Comparison of ENCODE assay signal across 8 mouse cellular contexts in genomic region chr16:38632147-38632546, GRCm38 (mm10).
DNase-seq lines count a peak whose midpoint lies in the region; ATAC-seq and TF ChIP-seq lines count a peak whose summit lies in the region.

No protein-coding gene starts in this region.

- H3K4me2 ChIP-seq in hindbrain, embryonic 11.5 days (replicated peaks; ENCODE audit: low read depth, low read length): no peak overlapping the region
- H3K4me2 ChIP-seq in hindbrain, embryonic 13.5 days: no peak overlapping the region

- DNase-seq in hindbrain, embryonic 11.5 days (ENCODE audit: low spot score): peak; percentile 61
- DNase-seq in brain, adult 2 months (ENCODE audit: low read depth, low spot score): peak; percentile 41
- no peak for DNase-seq in heart, embryonic 10.5 days (ENCODE audit: low spot score)
- DNase-seq in layer of hippocampus, postnatal 36 days: peak; percentile 35 to 41
- peak; percentile 41 to 59 for DNase-seq in monocyte, adult 2 months (ENCODE audit: low read depth in 1 of 2, low spot score in 2 of 2)
- DNase-seq in thymus, postnatal 0 days (ENCODE audit: low spot score): peak; percentile 66

- ATAC-seq in hindbrain, embryonic 11.5 days (ENCODE audit: low FRiP score): no peak
- ATAC-seq in hindbrain, embryonic 13.5 days (ENCODE audit: low FRiP score): no peak

- H3K9ac ChIP-seq in hindbrain, embryonic 11.5 days (ENCODE audit: low read depth, low read length): no peak overlapping the region
- H3K9ac ChIP-seq in hindbrain, embryonic 13.5 days: no peak overlapping the region

- H3K27me3 ChIP-seq in hindbrain, embryonic 11.5 days (ENCODE audit: control insufficient read depth, insufficient read depth, low read length): no peaks in the 10 kb centered on the region
- H3K27me3 ChIP-seq in hindbrain, embryonic 13.5 days: no peaks in the 10 kb centered on the region
- H3K27me3 ChIP-seq in E14TG2a.4 (ENCODE audit: insufficient read depth, low read length): no peaks in the 10 kb centered on the region; the same call in 1 of the 2 replicates
- no peaks in the 10 kb centered on the region for H3K27me3 ChIP-seq in heart, embryonic 10.5 days (ENCODE audit: insufficient read depth, poor library complexity, severe bottlenecking)

- no peaks in the 10 kb centered on the region for H3K4me1 ChIP-seq in hindbrain, embryonic 11.5 days (replicated peaks; ENCODE audit: control insufficient read depth, insufficient read depth, low read length)
- no peaks in the 10 kb centered on the region for H3K4me1 ChIP-seq in hindbrain, embryonic 13.5 days (replicated peaks)
- H3K4me1 ChIP-seq in E14TG2a.4 (replicated peaks; ENCODE audit: low read depth, low read length): peaks cover 9% of the 10 kb centered on the region
- peaks cover 41% of the 10 kb centered on the region for H3K4me1 ChIP-seq in heart, embryonic 10.5 days

- TF ChIP-seq CTCF in E14TG2a.4 (conservative IDR thresholded peaks at IDR 0.05; ENCODE audit: low read length): peak; percentile 83

- no peak overlapping the region for H3K4me3 ChIP-seq in hindbrain, embryonic 11.5 days (ENCODE audit: low read depth, low read length)
- H3K4me3 ChIP-seq in hindbrain, embryonic 13.5 days: no peak overlapping the region
- H3K4me3 ChIP-seq in E14TG2a.4 (replicated peaks; ENCODE audit: low read length): no peak overlapping the region
- H3K4me3 ChIP-seq in heart, embryonic 10.5 days: no peak overlapping the region

- H3K27ac ChIP-seq in hindbrain, embryonic 11.5 days (ENCODE audit: low read depth, low read length): no peak overlapping the region
- no peak overlapping the region for H3K27ac ChIP-seq in hindbrain, embryonic 13.5 days
- 0 out of 2 replicates have a peak overlapping the region, but pooled peaks have one; percentile 42 for H3K27ac ChIP-seq in heart, embryonic 10.5 days

- 63% methylated on average over 6 of the region's 6 CpGs for WGBS in hindbrain, embryonic 11.5 days
- 65% methylated on average over 6 of the region's 6 CpGs for WGBS in hindbrain, embryonic 13.5 days
- 61% methylated on average over 6 of the region's 6 CpGs for WGBS in heart, embryonic 10.5 days

- no peaks in the 10 kb centered on the region for H3K9me3 ChIP-seq in hindbrain, embryonic 11.5 days (ENCODE audit: control insufficient read depth, low read length)
- no peaks in the 10 kb centered on the region for H3K9me3 ChIP-seq in hindbrain, embryonic 13.5 days
- H3K9me3 ChIP-seq in E14TG2a.4 (ENCODE audit: low read length): no peaks in the 10 kb centered on the region
- no peaks in the 10 kb centered on the region for H3K9me3 ChIP-seq in heart, embryonic 10.5 days

- no peaks in the 10 kb centered on the region for H3K36me3 ChIP-seq in hindbrain, embryonic 11.5 days (ENCODE audit: control insufficient read depth, insufficient read depth, low read length)
- H3K36me3 ChIP-seq in hindbrain, embryonic 13.5 days: no peaks in the 10 kb centered on the region
- H3K36me3 ChIP-seq in E14TG2a.4 (ENCODE audit: insufficient read depth, low read length): no peaks in the 10 kb centered on the region
- peaks cover 40% of the 10 kb centered on the region for H3K36me3 ChIP-seq in heart, embryonic 10.5 days
